Mouse (Mus musculus): ENCODE data around the gene Smim13.

Gene Smim13

DNA sequence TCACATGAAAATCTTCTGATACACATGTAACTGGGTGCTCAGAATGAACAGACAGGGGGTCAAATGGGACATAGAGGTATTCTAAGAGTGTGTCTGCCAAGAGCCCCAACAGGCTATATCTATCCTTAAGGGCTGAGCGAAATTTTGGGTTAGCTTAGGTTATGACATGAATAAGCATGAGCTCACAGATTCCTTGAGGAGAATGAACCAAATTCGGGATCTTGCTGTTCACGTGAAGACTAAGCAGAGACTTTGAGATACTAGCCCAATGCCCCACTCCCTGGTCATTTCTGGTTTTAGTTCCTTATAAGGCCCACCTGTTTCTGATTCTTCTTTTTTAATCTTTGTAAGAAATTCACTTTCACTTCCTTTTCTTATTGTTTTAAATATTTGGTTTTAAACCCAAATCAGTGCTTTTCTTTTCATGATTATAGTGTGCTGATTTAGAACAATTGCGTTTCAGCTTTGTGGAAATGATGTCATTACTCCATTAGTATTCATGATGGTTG is 41.9 kb downstream of the Smim13 start:
- DNase-seq (ENCODE audit: low spot score), result no peak

- DNase-seq (ENCODE audit: low spot score), result no peak
These were observed 44.0 kb downstream of the Smim13 start for GRCm38 (mm10) chr13:41293595-41293994.

DNA sequence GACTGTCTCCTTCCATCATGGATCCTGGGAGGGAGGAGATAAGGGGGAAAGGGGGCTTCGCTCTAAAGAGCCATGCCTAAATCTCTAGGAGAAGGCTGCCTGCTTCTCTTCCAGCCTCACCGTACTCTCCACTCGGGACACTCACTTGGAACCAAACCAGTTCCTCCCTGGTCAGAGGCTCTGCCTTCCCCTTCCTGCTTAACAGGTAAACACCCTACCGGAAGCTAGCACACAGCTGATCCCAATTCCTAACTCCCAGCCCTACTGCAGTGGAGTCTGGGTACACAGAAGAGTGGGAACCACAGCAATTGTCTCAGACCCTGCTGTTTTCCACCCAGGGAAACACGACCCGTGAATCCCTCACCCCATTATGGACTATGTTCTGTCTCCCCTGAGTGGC is 46.2 kb downstream of the Smim13 start:
- DNase-seq (ENCODE audit: low spot score), result no peak

DNA sequence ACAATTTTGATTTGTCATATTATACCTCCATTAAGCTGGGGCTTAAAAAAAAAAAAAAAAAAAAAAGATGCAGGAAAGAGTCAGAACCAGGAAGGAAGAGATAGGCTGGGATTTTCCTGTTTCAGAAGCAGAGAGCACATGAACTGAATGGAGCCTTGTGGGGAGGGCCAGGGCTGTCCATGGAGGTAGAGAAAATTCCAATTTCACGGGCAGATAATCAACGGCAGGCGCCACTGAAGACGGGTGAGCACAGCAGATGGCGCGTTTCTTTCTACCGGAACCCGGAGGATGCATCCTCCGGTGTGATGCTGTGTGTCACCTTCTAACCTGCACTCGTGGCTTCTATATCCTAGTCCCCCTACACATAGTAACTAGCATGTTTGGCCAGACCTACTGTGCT is 46.8 kb downstream of the Smim13 start:
- DNase-seq (ENCODE audit: low spot score), result no peak

- DNase-seq (ENCODE audit: low spot score), result no peak
These were observed 48.9 kb downstream of the Smim13 start for GRCm38 (mm10) chr13:41298533-41298932.

- no peak for DNase-seq (ENCODE audit: low spot score)
These were observed 49.4 kb downstream of the Smim13 start for GRCm38 (mm10) chr13:41298996-41299395.

DNA sequence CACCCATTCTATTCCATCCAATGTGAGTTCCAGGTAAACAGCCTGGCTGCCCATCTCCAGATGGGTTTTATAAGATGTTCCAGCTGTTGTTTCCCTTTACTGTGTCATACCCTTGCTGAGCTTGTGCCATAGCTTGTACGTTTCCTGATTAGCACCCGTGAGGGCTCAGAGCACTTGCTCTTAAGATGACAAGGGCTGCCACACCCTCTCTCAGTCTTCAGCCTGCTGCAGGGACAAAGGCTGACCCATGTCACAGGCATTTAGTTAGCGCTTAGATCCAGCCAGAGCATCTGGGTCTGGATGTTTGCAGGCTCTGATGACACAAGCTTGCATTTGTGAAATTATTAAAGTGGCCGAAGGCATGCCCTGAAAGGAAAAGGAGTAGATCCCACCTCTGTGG is 50.4 kb downstream of the Smim13 start:
- DNase-seq (ENCODE audit: low spot score), result no peak

DNA sequence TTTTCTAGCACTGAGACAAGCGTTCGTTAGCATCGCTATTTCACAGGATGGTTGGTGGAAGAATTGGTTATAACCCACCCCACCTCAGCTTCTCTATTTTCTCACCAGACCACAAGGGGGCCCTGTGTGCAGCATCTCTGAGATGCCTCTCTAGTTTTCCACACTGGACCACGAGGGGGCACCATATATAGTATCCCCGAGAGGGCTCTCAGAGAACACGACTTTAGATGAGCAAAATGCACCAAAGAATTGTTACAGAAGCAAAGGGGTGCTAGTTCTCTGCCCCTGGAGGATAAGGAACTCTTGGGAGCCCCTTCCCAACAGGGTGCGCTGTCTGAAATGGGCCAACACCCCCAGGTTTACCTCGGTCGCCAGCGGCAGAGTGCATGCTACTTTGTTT is 53.1 kb downstream of the Smim13 start:
- peak; percentile 89 for DNase-seq (ENCODE audit: low spot score)

GRCm38 (mm10) chr13:41320749-41321148 is 71.1 kb downstream of the Smim13 start:
- DNase-seq (ENCODE audit: low spot score), result no peak

- DNase-seq (ENCODE audit: low spot score), result no peak
These were observed 71.8 kb downstream of the Smim13 start for GRCm38 (mm10) chr13:41321433-41321832.

- no peak for DNase-seq (ENCODE audit: low spot score)
These were observed 75.0 kb downstream of the Smim13 start for GRCm38 (mm10) chr13:41324631-41325030.

GRCm38 (mm10) chr13:41325346-41325745 is 75.7 kb downstream of the Smim13 start:
- DNase-seq (ENCODE audit: low spot score), result no peak

DNA sequence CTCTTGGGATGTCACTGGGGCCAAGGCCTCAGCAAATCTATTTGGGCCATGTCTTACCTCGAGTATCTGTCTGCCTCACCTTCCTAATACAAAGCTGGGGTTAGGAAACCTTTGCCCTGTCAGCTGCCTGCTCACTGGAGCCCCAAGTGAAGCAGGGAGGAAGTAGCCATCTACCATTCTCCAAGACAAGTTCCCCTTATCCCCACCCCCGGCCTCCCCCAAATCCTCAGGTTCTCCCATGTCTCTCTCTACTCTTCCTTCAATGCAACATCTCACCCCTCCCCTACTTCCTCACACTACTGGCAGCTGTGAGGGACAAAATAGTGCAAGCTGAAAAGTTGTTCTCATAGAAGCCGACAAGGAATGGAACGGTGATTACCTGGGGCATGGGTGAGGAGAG is 76.5 kb downstream of the Smim13 start:
- DNase-seq (ENCODE audit: low spot score), result no peak
